Mouse (Mus musculus) hindbrain, embryonic 11.5 days (tissue): ENCODE measurements at regions not wholly inside any gene's neighbourhood (a gene's known extent, or its start where the extent isn't known, plus 50 kb on each side); places are given as distances from the start of the nearest gene placed in this dataset.
"Not testable (repeated sequence)": the region's sequence is repeated elsewhere in the genome, so short reads cannot be mapped to it uniquely, and the experiment has no call there.

ENCODE experiments used
- ATAC-seq: fragments of 200-750 bp; cut with Nextera tagmentation; 2 replicates; pipeline ENCODE4 v1.8.0; 2017; ENCODE audit warnings: mild to moderate bottlenecking, moderate TSS enrichment, moderate library complexity; ENCODE audit not compliant: low FRiP score
- DNase-seq: peaks from one replicate; pipeline ENCODE4 v3.0.0-alpha.2; 2015; ENCODE audit warnings: low spot score
- H3K27ac ChIP-seq: fragments of 300-500 bp; sonication (generic); 2 replicates; pipeline ENCODE4 v1.5.1; 2014; ENCODE audit warnings: mild to moderate bottlenecking, low read depth, low read length
- H3K27me3 ChIP-seq: fragments of 300-500 bp; sonication (generic); 2 replicates; pipeline ENCODE4 v1.6.1; 2014; ENCODE audit warnings: mild to moderate bottlenecking, low read length, moderate library complexity, mixed read lengths; ENCODE audit not compliant: control insufficient read depth, insufficient read depth
- H3K36me3 ChIP-seq: fragments of 300-500 bp; sonication (generic); 2 replicates; pipeline ENCODE4 v1.6.1; 2014; ENCODE audit warnings: mild to moderate bottlenecking, low read length, moderate library complexity, mixed read lengths; ENCODE audit not compliant: control insufficient read depth, insufficient read depth
- H3K4me1 ChIP-seq: fragments of 300-500 bp; sonication (generic); replicated peaks from 2 replicates; pipeline ENCODE4 v1.6.1; 2014; ENCODE audit warnings: low read length, mixed read lengths; ENCODE audit not compliant: control insufficient read depth, insufficient read depth
- H3K4me2 ChIP-seq: fragments of 300-500 bp; sonication (generic); replicated peaks from 2 replicates; pipeline ENCODE4 v1.6.1; 2014; ENCODE audit warnings: mild to moderate bottlenecking, low read depth, low read length
- H3K4me3 ChIP-seq: fragments of 300-500 bp; sonication (generic); 2 replicates; pipeline ENCODE4 v1.5.1; 2014; ENCODE audit warnings: low read depth, low read length
- H3K9ac ChIP-seq: fragments of 300-500 bp; sonication (generic); 2 replicates; pipeline ENCODE4 v1.6.1; 2014; ENCODE audit warnings: low read depth, low read length
- H3K9me3 ChIP-seq: fragments of 300-500 bp; sonication (generic); 2 replicates; pipeline ENCODE4 v1.6.1; 2016; ENCODE audit warnings: low read length; ENCODE audit not compliant: control insufficient read depth
- WGBS: fragments of 180-500 bp; shearing (Covaris S2); extraction: QIAGEN DNeasy Blood & Tissue Kit; methylation state at CpG from one replicate; pipeline ENCODE4 v1.1.7; 2014; 5-methylcytosine and 5-hydroxymethylcytosine counted together

- 87% methylated on average over 6 of the region's 6 CpGs for WGBS
- Histone ChIP-seq H3K27ac (no peak overlapping the region), H3K4me1 (no peaks in the 10 kb centered on the region), H3K36me3 (no peaks in the 10 kb centered on the region), H3K9me3 (no peaks in the 10 kb centered on the region), H3K27me3 (no peaks in the 10 kb centered on the region), H3K4me2 (no peak overlapping the region), H3K4me3 (no peak overlapping the region), H3K9ac (no peak overlapping the region)
- no peak for DNase-seq
- ATAC-seq: no peak
Measured at GRCm38 (mm10) chrX:50625336-50625735, 197.0 kb upstream of the Olfr1324 start.

GRCm38 (mm10) chrX:50622984-50623455 is 194.7 kb upstream of the Olfr1324 start:
- 65% methylated on average over 19 of the region's 19 CpGs for WGBS
- H3K4me3 ChIP-seq: 0 out of 2 replicates have a peak overlapping the region, but pooled peaks have one; percentile 4
- no peak overlapping the region for H3K27ac ChIP-seq
- no peaks in the 10 kb centered on the region for H3K4me1 ChIP-seq
- H3K4me2 ChIP-seq: no peak overlapping the region
- H3K27me3 ChIP-seq: no peaks in the 10 kb centered on the region
- H3K9me3 ChIP-seq: no peaks in the 10 kb centered on the region
- no peaks in the 10 kb centered on the region for H3K36me3 ChIP-seq
- peak; percentile 67 for DNase-seq
- no peak for ATAC-seq
- H3K9ac ChIP-seq: no peak overlapping the region

DNA sequence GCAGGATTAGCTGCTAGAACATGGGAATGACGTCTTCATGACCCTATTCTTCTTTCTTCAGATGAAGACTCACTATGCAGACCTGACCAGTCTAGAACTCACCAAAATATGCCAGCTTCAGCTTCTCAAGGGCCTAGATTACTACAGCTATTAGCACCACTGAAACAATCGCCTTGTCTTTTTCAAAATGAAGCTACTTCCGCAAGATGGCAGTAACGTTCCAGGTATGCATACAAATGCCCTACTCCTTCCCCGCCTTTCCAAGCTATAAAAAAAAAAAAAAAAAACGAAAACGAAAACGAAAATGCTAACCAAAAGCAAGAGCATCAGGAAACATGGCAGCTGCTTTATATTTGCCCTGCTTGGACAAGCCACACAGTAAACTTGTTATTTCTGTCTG is 192.6 kb upstream of the Olfr1324 start:
- no peak overlapping the region for H3K4me2 ChIP-seq
- no peak overlapping the region for H3K9ac ChIP-seq
- no peaks in the 10 kb centered on the region for H3K27me3 ChIP-seq
- no peaks in the 10 kb centered on the region for H3K9me3 ChIP-seq
- no peak for ATAC-seq
- H3K4me1 ChIP-seq: no peaks in the 10 kb centered on the region
- WGBS: 66% methylated on average over 8 of the region's 8 CpGs
- H3K4me3 ChIP-seq: no peak overlapping the region
- H3K27ac ChIP-seq: no peak overlapping the region
- no peaks in the 10 kb centered on the region for H3K36me3 ChIP-seq
- no peak for DNase-seq

- no peak overlapping the region for H3K4me2 ChIP-seq
- no peak overlapping the region for H3K27ac ChIP-seq
- WGBS: 66% methylated on average over 9 of the region's 9 CpGs
- H3K9me3 ChIP-seq: no peaks in the 10 kb centered on the region
- peak; percentile 78 for DNase-seq
- H3K4me1 ChIP-seq: no peaks in the 10 kb centered on the region
- ATAC-seq: no peak
- no peaks in the 10 kb centered on the region for H3K27me3 ChIP-seq
- H3K9ac ChIP-seq: no peak overlapping the region
- H3K36me3 ChIP-seq: no peaks in the 10 kb centered on the region
- no peak overlapping the region for H3K4me3 ChIP-seq
Measured at GRCm38 (mm10) chrX:50619919-50620318, 191.6 kb upstream of the Olfr1324 start.

DNA sequence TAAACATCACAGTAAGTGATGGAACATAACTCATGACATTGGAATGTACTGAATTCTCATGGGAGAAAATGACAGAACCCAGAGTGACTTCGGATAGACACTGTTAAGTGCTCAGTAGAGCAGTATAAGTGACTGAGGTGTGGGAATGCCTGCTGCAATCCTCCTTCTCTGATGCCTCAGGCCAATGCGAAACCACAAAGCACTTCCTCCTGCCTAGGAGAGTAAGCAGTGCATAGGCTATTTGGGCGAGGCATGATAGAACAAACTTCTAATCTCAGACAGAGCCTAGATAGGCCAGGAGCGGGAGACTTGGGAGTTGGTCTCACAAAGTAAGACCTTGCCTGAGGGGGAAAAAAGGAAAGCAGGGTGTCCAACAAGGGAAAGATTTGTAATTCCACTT is 190.6 kb upstream of the Olfr1324 start:
- Histone ChIP-seq H3K27me3 (no peaks in the 10 kb centered on the region), H3K4me1 (no peaks in the 10 kb centered on the region), H3K4me2 (no peak overlapping the region), H3K4me3 (no peak overlapping the region), H3K9ac (no peak overlapping the region), H3K9me3 (no peaks in the 10 kb centered on the region), H3K27ac (no peak overlapping the region), H3K36me3 (no peaks in the 10 kb centered on the region)
- no peak for DNase-seq
- WGBS: 83% methylated on average over 4 of the region's 4 CpGs
- no peak for ATAC-seq

DNA sequence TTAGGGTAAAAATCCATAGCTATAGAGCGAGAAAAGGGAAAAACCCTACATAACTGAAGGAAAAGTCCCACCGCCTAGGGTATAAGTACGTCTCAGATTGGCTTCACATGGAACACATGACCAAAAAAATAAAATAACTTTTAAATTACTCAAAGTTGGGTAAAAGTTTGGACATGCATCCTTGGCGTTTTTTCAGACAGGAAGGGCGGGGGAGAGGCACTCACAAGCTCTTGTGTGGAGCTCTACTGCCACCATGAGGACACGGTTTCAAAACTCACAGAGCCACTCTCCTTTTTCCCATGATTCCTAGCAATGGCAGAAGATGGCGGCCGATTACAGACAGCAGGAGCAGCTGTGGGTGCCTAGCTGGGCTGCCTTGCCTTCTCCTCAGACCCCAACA is 188.6 kb upstream of the Olfr1324 start:
- 68% methylated on average over 8 of the region's 8 CpGs for WGBS
- H3K4me2 ChIP-seq, H3K27me3 ChIP-seq, H3K4me1 ChIP-seq, H3K4me3 ChIP-seq, H3K9ac ChIP-seq, H3K9me3 ChIP-seq, H3K36me3 ChIP-seq, H3K27ac ChIP-seq, ATAC-seq: not testable (repeated sequence)
- DNase-seq: peak; percentile 48

DNA sequence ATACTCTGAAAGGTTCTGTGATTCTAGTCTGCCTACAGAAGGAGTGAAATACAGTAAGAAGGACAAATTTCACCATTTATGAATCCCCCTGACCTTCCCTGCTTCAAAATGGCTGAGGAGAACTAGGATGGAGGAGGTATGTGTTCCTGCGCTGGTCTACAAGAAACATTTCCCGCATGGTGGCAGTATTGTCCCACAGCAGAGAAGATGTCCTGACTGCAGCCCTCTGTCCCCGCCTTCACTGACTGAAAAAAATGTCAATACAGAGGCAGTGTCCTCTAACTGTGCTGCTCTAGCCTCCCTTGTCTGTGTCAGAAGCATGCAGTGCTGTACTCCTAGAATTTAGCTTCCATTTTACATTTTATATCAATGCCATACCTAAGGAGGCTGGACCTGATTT is 186.6 kb upstream of the Olfr1324 start:
- H3K4me3 ChIP-seq, H3K27ac ChIP-seq, ATAC-seq, H3K4me1 ChIP-seq, H3K9me3 ChIP-seq, H3K27me3 ChIP-seq, H3K4me2 ChIP-seq, H3K9ac ChIP-seq, H3K36me3 ChIP-seq: not testable (repeated sequence)
- DNase-seq: peak; percentile 71
- 48% methylated on average over 3 of the region's 3 CpGs for WGBS

- not testable (repeated sequence) for H3K9me3 ChIP-seq, H3K27me3 ChIP-seq, H3K27ac ChIP-seq, H3K9ac ChIP-seq, H3K4me3 ChIP-seq, H3K4me1 ChIP-seq, H3K4me2 ChIP-seq, ATAC-seq, H3K36me3 ChIP-seq
- peak; percentile 55 for DNase-seq
- WGBS: 71% methylated on average over 6 of the region's 6 CpGs
Measured at GRCm38 (mm10) chrX:50614367-50614766, 186.1 kb upstream of the Olfr1324 start.

GRCm38 (mm10) chrX:50611765-50612591 is 183.7 kb upstream of the Olfr1324 start:
- Histone ChIP-seq H3K36me3 (no peaks in the 10 kb centered on the region), H3K27me3 (no peaks in the 10 kb centered on the region), H3K9ac (no peak overlapping the region), H3K27ac (peak overlapping the region; percentile 45; the same call in 1 of the 2 replicates), H3K4me2 (no peak overlapping the region; the same call in 1 of the 2 replicates), H3K4me3 (peak overlapping the region; percentile 12; the same call in 1 of the 2 replicates), H3K4me1 (no peaks in the 10 kb centered on the region), H3K9me3 (no peaks in the 10 kb centered on the region)
- WGBS: 54% methylated on average over 9 of the region's 9 CpGs
- ATAC-seq (peak; percentile 68), DNase-seq (peak; percentile 78)
